Mouse (Mus musculus): ENCODE measurements around the gene Creb5.

- TF ChIP-seq CTCF (IDR thresholded peaks at IDR 0.05; ENCODE audit: borderline replicate concordance, insufficient read depth, low read depth, low read length) (no peak), POLR2A (IDR thresholded peaks at IDR 0.05; ENCODE audit: borderline replicate concordance, insufficient read depth, low read length) (no peak)
Observed at GRCm38 (mm10) chr6:53657483-53657882, 370.4 kb downstream of the Creb5 start.

Measured in cerebellum, adult 2 months (tissue).